Mouse (Mus musculus) kidney, embryonic 16.5 days (tissue): ENCODE results near the gene Kctd13. TPM values are rescaled to one million over a fixed set of nuclear protein-coding genes. Genes with fewer than 3 reads are reported as not detected.

Experiments used
- polyA plus RNA-seq: library from polyadenylated mRNA; unstranded; fragments of >200 nt; fragmentation: Nextera tagmentation; extraction: Ambion mirVana; gene quantifications from 2 replicates; pipeline ENCODE4 v1.2.1, GENCODE M21; 2015

Kctd13 gene
- polyA plus RNA-seq, 1 experiment from 2014 or later: 17.7 TPM

Other genes starting within 250 kb of the Kctd13 start
- gene Bola2, start 233.5 kb upstream of the Kctd13 start, polyA plus RNA-seq: 119 and 122 TPM in 2 replicates
- 9.5 and 12.3 TPM in 2 replicates for gene Slx1b, start 233.1 kb upstream of the Kctd13 start, polyA plus RNA-seq
- gene Coro1a, start 221.1 kb upstream of the Kctd13 start, polyA plus RNA-seq: 17.5 and 19.7 TPM in 2 replicates
- 77.9 and 79.5 TPM in 2 replicates for gene Mapk3, start 169.3 kb upstream of the Kctd13 start, polyA plus RNA-seq
- 1.8 and 2.0 TPM in 2 replicates for gene Gdpd3, start 162.5 kb upstream of the Kctd13 start, polyA plus RNA-seq
- 95.8 and 101 TPM in 2 replicates for gene Ypel3, start 151.9 kb upstream of the Kctd13 start, polyA plus RNA-seq
- gene Tbx6, start 147.4 kb upstream of the Kctd13 start, polyA plus RNA-seq: 0.29 and 0.78 TPM in 2 replicates
- gene Ppp4c, start 136.4 kb upstream of the Kctd13 start, polyA plus RNA-seq: 267 and 271 TPM in 2 replicates
- gene Fam57b, start 131.2 kb upstream of the Kctd13 start, polyA plus RNA-seq: 0.19 and 0.52 TPM in 2 replicates
- gene 4930451I11Rik, start 97.2 kb upstream of the Kctd13 start, polyA plus RNA-seq: not detected in 2 replicates
- gene Doc2a, start 81.5 kb upstream of the Kctd13 start, polyA plus RNA-seq: 7.8 and 8.7 TPM in 2 replicates
- 32.6 and 42.7 TPM in 2 replicates for gene Hirip3, start 66.9 kb upstream of the Kctd13 start, polyA plus RNA-seq
- gene Ino80e, start 66.5 kb upstream of the Kctd13 start, polyA plus RNA-seq: 75.3 and 88.0 TPM in 2 replicates
- 58.6 and 59.9 TPM in 2 replicates for gene Taok2, start 44.2 kb upstream of the Kctd13 start, polyA plus RNA-seq
- 33.8 and 34.1 TPM in 2 replicates for gene Tmem219, start 6.0 kb upstream of the Kctd13 start, polyA plus RNA-seq
- 0.12 and 0.24 TPM in 2 replicates for gene Asphd1, start 20.7 kb downstream of the Kctd13 start, polyA plus RNA-seq
- 0.86 and 1.6 TPM in 2 replicates for gene Sez6l2, start 21.7 kb downstream of the Kctd13 start, polyA plus RNA-seq
- 135 and 137 TPM in 2 replicates for gene Cdipt, start 47.0 kb downstream of the Kctd13 start, polyA plus RNA-seq
- 1.6 and 2.1 TPM in 2 replicates for gene Cdiptos, start 47.2 kb downstream of the Kctd13 start, polyA plus RNA-seq
- 19.7 and 21.4 TPM in 2 replicates for gene Mvp, start 85.7 kb downstream of the Kctd13 start, polyA plus RNA-seq
- gene Pagr1b, start 87.6 kb downstream of the Kctd13 start, polyA plus RNA-seq: 1.2 TPM in 1 of 2 replicates, not detected in the other
- gene Pagr1a, start 88.5 kb downstream of the Kctd13 start, polyA plus RNA-seq: 61.3 and 88.7 TPM in 2 replicates
- 34.7 and 51.6 TPM in 2 replicates for gene Gm42742, start 92.2 kb downstream of the Kctd13 start, polyA plus RNA-seq
- 5.4 and 6.0 TPM in 2 replicates for gene Prrt2, start 92.3 kb downstream of the Kctd13 start, polyA plus RNA-seq
- 47.9 and 48.1 TPM in 2 replicates for gene Maz, start 98.2 kb downstream of the Kctd13 start, polyA plus RNA-seq
- gene Kif22, start 113.6 kb downstream of the Kctd13 start, polyA plus RNA-seq: 145 and 150 TPM in 2 replicates
- not detected in 2 replicates for gene Zg16, start 158.4 kb downstream of the Kctd13 start, polyA plus RNA-seq
- 5.3 and 5.4 TPM in 2 replicates for gene AI467606, start 162.5 kb downstream of the Kctd13 start, polyA plus RNA-seq
- 24.4 and 26.2 TPM in 2 replicates for gene Qprt, start 193.3 kb downstream of the Kctd13 start, polyA plus RNA-seq
- 0.21 and 0.32 TPM in 2 replicates for gene Spn, start 208.9 kb downstream of the Kctd13 start, polyA plus RNA-seq